Mouse (Mus musculus): ENCODE measurements around the gene Olfr247. TPM values are rescaled to one million over a fixed set of nuclear protein-coding genes. Genes with fewer than 3 reads are reported as not detected.
"Not testable (repeated sequence)": the region's sequence is repeated elsewhere in the genome, so short reads cannot be mapped to it uniquely, and the experiment has no call there.

Olfr247 gene
- not detected for total RNA-seq (2021)
- long read RNA-seq, experiment 1 = 0 reads
- long read RNA-seq, experiment 2 = 0 reads

- DNase-seq (ENCODE audit: low spot score in 2 of 2) = not testable (repeated sequence)
These were observed at the start of gene Olfr247 for GRCm38 (mm10) chr10:129976040-129976439. Olfr247 (minus strand) TSS chr10:129976140.

DNA sequence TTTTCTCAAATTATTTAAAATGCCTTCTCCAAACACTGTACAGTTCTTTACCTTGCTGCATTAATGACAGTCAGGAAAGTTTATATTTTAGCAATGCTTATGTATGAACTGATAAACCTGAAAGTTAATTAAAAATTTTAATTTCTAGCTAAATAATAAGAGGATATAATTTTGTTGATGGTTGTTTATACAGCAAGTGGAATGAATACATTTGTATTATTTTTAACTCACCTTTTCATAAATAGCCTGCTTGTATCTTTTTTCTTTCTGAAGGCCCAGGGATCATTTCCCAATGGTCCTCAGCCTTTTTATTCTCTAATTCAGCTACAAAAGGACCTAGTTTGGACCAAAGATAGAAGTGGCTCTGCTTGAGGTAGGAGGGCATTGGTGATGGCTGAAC is 36.4 kb upstream of the Olfr247 start, which contains the start of gene Olfr820:
Gene Olfr820, plus strand, starts transcription at position 301 of the 400 bp plus-strand sequence.
- DNase-seq (ENCODE audit: low spot score in 2 of 2) = no peak

DNA sequence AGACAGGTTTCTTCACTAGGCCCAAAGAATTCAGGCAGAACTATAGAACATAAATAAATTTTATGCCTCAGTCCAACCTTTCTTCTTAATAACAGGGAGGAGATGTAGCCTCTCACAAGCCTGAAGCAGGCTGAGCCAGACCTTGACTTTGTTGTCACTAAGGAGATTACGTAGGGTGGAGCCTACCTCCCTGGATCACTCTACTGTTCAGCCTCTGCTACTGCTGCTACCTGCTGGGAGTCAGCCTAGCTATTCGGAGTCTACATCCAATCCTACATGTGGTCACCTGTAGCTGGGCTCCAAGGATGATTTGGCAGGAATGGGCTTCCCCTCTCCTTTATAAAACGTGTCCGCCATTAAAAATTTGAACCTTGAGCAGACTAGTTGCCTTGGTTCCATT is 29.4 kb upstream of the Olfr247 start:
- DNase-seq (ENCODE audit: low spot score in 2 of 2) = not testable (repeated sequence)

DNA sequence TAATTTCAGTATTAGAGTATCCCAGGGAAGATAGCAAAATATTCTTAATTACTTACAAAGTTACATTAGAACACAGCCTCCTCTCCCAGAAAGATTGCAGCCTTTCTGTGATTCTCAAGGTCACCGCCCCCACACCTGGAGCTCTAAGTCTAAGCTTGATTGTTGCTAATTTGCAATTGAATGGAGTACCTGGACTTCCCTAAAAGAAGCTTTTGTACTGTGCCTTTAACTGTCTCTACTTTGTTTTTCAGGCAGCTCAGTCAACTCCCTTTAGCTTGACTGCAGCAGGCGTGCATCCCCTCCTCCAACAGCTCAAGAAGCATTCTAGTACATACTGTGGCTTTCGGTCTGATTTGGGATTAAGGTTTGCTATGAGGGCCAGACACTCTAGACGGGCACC is 28.2 kb upstream of the Olfr247 start:
- not testable (repeated sequence) for DNase-seq (ENCODE audit: low spot score in 2 of 2)

DNA sequence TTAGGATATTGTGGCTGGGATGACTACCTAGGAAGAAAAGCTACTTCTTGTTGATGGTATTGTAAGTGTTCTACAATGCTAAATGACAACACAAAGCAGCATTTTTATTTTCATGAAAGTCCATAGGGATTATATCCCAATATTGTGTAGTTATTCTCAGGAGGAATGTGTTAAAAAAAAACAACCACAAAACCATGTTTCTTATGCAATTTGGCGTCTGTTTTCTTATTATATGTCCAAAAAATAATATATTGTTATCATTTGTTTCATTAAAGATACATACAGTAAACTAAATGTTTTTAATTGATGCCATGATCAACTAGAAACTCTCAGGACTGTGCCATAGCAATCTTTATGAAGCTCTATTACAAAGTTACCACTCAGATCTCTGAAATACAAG is 9.0 kb upstream of the Olfr247 start, which contains the start of gene Gm10310:
Gene Gm10310, minus strand, starts transcription at position 101 of the 400 bp plus-strand sequence.
- DNase-seq (ENCODE audit: low spot score in 2 of 2) = not testable (repeated sequence)

DNA sequence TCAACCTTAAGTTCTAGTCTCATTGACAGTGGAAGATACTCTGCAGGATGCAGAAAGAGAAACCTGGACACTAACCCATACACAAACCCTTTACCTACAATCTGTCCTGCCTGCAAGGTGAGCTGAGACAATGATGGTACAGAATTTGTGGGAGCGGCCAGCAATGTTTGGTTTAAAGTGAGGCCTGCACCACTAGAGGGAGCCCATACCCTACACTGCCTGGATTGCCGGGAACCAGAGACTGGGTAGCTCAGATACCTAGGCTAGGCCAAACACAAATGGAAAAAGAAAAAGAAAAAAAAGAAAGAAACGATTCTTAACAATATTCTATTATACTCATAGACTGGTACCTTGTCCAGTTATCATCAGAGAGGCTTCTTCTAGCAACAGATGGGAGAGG is 5.9 kb upstream of the Olfr247 start:
- not testable (repeated sequence) for DNase-seq (ENCODE audit: low spot score in 2 of 2)

DNA sequence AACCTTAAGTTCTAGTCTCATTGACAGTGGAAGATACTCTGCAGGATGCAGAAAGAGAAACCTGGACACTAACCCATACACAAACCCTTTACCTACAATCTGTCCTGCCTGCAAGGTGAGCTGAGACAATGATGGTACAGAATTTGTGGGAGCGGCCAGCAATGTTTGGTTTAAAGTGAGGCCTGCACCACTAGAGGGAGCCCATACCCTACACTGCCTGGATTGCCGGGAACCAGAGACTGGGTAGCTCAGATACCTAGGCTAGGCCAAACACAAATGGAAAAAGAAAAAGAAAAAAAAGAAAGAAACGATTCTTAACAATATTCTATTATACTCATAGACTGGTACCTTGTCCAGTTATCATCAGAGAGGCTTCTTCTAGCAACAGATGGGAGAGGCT is 2.9 kb downstream of the Olfr247 start:
- not testable (repeated sequence) for DNase-seq (ENCODE audit: low spot score in 2 of 2)

GRCm38 (mm10) chr10:129967166-129967565 is 8.8 kb downstream of the Olfr247 start, which contains the start of gene Olfr819:
Olfr819 (minus strand) TSS chr10:129967266.
- not testable (repeated sequence) for DNase-seq (ENCODE audit: low spot score in 2 of 2)

GRCm38 (mm10) chr10:129966232-129966631 is 9.7 kb downstream of the Olfr247 start:
- DNase-seq (ENCODE audit: low spot score in 2 of 2) = not testable (repeated sequence)

DNA sequence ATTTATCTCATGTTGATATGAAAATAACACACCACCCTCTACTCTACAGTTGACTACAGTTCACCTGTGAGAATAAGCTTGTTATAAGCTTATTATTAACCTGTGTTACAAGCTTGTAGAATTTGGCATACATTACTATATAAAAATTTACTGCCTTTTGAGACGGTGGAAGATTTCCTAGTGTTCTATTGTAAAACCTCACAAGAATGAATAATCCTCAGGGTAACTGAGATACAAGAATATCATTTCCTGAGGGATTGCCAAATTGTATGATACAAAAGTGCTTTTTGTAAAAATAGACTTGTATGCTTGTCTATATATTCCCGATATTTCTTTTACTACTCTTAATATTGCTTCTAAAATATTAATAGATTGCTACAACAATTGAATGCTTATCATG is 26.9 kb downstream of the Olfr247 start, which contains the start of gene Olfr818:
Gene Olfr818, minus strand, starts transcription at position 101 of the 400 bp plus-strand sequence.
- no peak for DNase-seq (ENCODE audit: low spot score in 2 of 2)

Other genes starting within 250 kb of the Olfr247 start
- gene Olfr805, start 246.8 kb downstream of the Olfr247 start, total RNA-seq (2021) = not detected
- not detected for gene Olfr806, start 234.2 kb downstream of the Olfr247 start, total RNA-seq (2021)
- not detected for gene Olfr807, start 218.3 kb downstream of the Olfr247 start, total RNA-seq (2021)
- gene Olfr808, start 210.7 kb downstream of the Olfr247 start, total RNA-seq (2021) = not detected
- gene Olfr809, start 201.5 kb downstream of the Olfr247 start, total RNA-seq (2021) = not detected
- not detected for gene Olfr810, start 181.2 kb downstream of the Olfr247 start, total RNA-seq (2021)
- not detected for gene Olfr811, start 171.7 kb downstream of the Olfr247 start, total RNA-seq (2021)
- gene Olfr812, start 130.0 kb downstream of the Olfr247 start, total RNA-seq (2021) = not detected
- not detected for gene Olfr813, start 120.8 kb downstream of the Olfr247 start, total RNA-seq (2021)
- not detected for gene Olfr814, start 96.3 kb downstream of the Olfr247 start, total RNA-seq (2021)
- gene Olfr815, start 70.3 kb downstream of the Olfr247 start, total RNA-seq (2021) = not detected
- not detected for gene Olfr816, start 60.5 kb downstream of the Olfr247 start, total RNA-seq (2021)
- not detected for gene Olfr818, start 27.0 kb downstream of the Olfr247 start, total RNA-seq (2021)
- not detected for gene Olfr819, start 8.9 kb downstream of the Olfr247 start, total RNA-seq (2021)
- gene Gm10310, start 8.9 kb upstream of the Olfr247 start, total RNA-seq (2021) = not detected
- not detected for gene Olfr820, start 36.5 kb upstream of the Olfr247 start, total RNA-seq (2021)
- gene Olfr821, start 54.2 kb upstream of the Olfr247 start, total RNA-seq (2021) = not detected
- not detected for gene Olfr822, start 95.1 kb upstream of the Olfr247 start, total RNA-seq (2021)
- not detected for gene Olfr823, start 139.2 kb upstream of the Olfr247 start, total RNA-seq (2021)
- gene Olfr824, start 153.9 kb upstream of the Olfr247 start, total RNA-seq (2021) = not detected
- gene Olfr825, start 190.6 kb upstream of the Olfr247 start, total RNA-seq (2021) = not detected
- gene Olfr826, start 208.0 kb upstream of the Olfr247 start, total RNA-seq (2021) = not detected
- gene Olfr827, start 238.3 kb upstream of the Olfr247 start, total RNA-seq (2021) = not detected

All from left cerebral cortex, adult 18-20 months (tissue).